Mouse (Mus musculus) large intestine, adult 2 months (tissue): Measurements from ENCODE around the gene Ptges2. TPM values are rescaled to one million over a fixed set of nuclear protein-coding genes. Genes with fewer than 3 reads are reported as not detected.
"Not testable (repeated sequence)": the region's sequence is repeated elsewhere in the genome, so short reads cannot be mapped to it uniquely, and the experiment has no call there.

Experiments
- DNase-seq: peaks from one replicate; pipeline ENCODE4 v3.0.0-alpha.2; 2012; ENCODE audit warnings: low read depth, low spot score
- WGBS: fragments of 180-500 bp; shearing (Covaris S2); methylation state at CpG from one replicate; pipeline ENCODE4 v1.1.7; 2018; 5-methylcytosine and 5-hydroxymethylcytosine counted together
- polyA plus RNA-seq: library from polyadenylated mRNA; depleted of rRNA; stranded (reverse); fragments of >200 nt; gene quantifications from 2 replicates; pipeline ENCODE4 v1.2.3, GENCODE M21; 2012; rRNA removed

Gene Ptges2
- 50.3 and 63.9 TPM in 2 replicates for polyA plus RNA-seq

DNA sequence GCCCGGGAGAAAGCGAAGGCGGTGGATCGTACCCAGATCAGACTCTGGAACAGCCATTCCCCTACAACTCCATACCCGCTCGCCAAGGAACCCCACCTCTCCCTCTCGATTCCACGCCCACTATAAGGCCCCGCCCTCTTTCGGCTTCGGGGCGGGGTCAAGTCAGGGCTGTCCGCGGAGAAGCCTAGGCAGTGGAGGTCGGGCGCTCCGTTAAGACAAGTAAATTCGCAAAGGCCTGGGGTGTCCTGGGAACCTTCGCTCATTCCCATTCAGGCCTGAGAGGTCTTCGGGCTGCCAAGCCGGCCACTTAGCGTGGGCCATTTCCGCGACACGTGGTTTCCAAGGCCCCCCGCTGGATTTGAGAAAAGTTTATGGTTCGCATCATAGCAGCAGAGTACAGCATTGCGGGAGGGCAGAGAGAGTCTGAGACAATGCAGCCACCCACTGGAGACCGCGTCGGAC lies at the start of gene Ptges2:
Gene Ptges2, plus strand, starts transcription at position 413 of the 462 bp plus-strand sequence.
- under 1% methylated on average over 31 of the region's 31 CpGs for WGBS
- DNase-seq: peak; percentile 85

DNA sequence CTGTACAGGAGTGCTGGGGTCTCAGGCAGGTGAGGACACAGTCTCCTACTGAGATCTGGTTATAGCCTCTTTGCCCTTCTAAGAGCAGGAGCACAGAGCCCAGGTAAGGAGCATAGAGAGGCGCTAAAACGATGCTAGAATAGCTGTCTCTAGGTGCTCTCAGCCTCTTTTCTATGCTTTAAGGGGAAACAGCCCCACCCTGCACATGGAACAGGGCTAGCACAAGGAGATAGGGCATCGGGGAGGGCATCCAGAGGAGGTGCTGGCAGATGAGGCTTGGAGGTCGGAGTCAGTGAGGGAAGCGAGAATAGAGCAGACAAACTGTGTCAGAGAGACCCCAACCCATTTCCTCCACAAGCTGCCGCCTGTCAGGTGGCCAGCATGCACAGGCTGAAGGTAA lies 48.7 kb upstream of the Ptges2 start:
- WGBS: 88% methylated on average over 6 of the region's 6 CpGs
- DNase-seq: no peak

DNA sequence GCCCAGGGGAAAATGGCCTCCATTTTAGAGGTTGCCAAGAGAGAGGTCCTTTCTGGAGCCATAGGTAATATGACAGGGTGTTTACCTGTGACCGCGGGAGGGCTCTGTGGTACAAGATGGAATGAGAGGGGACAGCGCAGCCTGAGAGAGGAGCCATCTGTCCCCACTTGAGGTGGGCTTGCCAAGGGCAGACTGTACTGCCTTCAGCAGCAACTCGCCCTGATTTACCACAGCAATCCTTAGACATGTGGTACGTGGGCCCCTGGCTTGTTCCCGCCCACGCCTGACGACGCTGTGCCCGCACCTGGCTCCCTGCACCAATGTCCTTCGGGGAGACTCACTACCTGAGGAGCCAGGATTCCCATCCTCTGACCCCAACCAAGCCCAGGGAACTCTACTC lies 47.4 kb upstream of the Ptges2 start:
- 76% methylated on average over 11 of the region's 11 CpGs for WGBS
- no peak for DNase-seq

DNA sequence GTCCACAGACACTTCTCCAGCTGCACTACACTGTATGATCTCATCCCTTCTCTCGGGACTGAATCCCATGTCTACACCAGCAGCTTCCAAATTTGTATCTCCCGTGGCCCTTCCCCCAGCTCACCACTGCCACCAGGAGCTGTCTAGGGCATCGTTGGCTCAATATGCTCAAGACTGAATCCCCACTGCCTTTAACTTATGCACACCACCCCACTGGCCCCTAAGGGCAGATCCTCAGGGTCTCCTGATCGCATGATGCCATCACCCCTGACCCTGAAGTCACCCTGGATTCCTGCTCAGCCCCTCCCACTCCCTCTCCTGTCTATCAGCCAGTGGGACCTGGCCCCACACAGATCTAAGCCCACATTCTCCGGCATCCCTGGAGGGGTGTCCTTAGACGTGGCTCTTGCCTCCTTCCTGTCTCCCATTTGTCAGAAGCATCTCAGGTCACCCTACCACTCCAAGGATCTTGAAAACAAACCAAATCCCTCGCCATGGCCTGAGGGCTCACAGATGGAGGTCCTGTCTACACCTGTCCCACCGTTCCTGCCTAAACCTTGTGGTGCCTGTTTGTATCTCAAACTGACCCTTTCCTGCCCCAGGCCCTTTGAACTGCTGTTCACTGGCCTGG lies 46.0 kb upstream of the Ptges2 start:
- WGBS: 67% methylated on average over 8 of the region's 8 CpGs

DNA sequence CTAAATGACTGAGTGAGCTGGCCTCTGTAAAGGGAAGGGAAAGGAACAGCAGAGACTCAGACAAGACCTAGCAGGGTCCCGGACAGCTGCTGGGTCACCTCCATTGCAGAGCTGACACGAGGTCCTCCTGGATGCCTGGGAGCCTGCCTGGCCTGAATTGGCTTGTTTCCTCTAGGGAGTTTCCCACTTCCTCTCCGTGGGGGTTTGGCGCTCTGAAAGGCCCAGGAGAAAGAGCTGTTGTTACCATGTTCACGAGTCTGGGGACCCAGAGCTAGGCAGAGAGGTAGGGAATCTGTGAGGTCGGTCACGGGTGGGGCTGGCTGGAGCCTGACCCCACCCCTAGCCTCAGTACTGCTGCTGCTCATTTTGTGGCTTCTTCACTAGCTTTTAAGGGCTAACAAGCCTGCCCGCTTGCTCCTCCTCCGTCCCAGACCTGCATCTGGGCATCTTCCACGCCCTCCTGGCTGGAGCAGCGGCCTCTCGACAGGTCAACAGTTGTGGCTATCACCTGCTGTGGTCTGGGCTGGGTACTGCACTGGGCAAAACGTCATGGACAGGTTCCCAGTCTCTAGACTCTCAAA lies 45.1 kb upstream of the Ptges2 start:
- whole genome bisulfite sequencing: 36% methylated on average over 13 of the region's 13 CpGs

More for the DNA sequence above, 46.0 kb upstream of the Ptges2 start:
- DNase-seq: no peak

DNA sequence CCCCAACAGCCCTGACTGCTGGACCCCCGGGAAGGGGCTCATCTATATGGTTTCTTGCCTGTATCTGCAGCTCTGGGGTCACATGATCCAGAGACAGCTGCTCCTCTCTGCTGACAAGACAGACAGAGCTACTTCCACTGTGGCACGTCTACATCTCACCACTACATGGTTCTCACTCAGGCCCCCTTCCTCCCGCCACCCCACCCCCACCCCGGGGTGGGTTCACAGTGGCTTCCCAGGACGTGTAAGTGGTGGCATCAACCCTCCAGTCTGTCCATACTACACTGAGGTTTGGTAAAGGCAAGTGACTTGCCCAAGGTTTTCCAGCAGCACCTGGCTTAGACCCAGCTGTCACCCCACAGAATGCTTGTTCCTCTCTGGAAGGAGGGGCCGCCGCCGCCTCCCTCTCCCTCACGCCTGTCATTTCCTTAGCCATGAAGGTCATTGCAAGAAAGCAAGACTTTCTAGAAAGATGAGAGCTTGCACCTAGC lies 44.2 kb upstream of the Ptges2 start:
- 47% methylated on average over 9 of the region's 9 CpGs for WGBS
- DNase-seq: no peak

More for the DNA sequence above, 45.1 kb upstream of the Ptges2 start:
- DNase-seq: no peak

DNA sequence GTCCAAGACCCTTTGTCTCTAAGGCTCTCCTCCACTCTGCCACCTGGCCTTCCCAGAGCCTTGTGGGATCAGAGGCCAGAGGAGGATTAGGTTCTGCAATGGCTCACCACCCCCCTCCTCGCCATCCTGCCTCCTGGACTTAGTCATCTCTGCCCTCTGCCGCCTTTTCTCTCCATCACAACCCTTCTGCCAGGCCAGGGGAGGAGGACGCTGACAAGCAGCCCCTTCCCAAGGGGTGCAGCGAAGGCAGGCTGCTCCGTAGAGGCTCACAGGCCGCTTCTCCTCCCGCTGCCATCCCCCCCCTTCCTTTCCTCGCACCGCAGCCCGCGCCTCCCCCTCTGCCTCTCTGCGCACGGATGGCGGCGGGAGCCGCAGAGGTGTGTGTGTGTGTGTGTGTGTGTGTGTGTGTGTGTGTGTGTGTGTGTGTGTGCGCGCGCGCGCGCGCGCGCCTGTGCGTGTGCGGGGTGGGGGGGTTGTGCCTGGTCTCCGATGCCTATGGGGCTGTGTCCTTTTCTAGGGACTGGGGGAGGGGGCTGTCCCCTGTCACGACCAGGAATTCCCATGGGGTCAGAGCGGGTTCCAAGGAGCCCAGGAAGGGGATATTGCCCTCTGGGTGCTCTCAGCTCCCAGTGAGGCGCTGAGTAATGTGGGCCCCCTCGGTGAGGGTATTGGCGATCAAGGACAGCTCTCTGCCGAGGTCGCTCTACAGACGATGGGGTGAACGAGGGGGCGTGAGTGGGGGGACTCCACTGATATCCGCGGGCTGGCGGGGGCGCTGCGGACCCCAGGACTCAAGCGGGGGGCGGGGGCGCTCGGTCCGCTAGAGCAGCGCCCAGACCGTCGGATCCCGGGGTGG lies 43.3 kb upstream of the Ptges2 start, which contains the start of gene Ciz1:
Gene Ciz1, plus strand, starts transcription at position 177 of the 856 bp plus-strand sequence.
- WGBS: 1% methylated on average over 52 of the region's 52 CpGs
- no peak for DNase-seq

DNA sequence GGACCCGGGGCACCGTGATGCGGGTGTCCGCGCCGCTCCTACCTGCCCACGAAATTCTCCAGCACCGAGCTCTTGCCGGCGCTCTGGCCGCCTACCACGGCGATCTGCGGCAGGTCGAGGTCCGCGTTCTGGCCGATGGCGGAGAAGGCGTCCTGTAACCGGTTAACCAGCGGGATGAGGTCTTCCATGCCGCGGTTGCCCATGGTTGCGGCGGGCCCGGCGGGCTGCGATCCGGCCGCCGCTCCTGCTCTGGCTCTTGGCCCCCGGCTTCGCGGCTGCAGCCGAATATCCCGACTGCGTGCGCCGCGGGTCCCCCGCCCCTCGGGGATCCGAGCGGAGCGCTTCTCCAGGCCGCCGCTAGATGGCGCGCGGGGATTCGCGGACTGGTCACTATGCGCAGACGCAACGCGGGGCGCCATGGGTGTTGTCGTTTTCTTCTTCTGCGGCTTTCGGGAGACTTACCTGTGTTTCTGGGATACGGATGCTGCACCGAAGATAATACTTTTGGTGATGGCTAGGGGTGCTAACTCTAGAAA lies 42.6 kb upstream of the Ptges2 start, which contains the start of gene Dnm1:
Gene Dnm1, minus strand, starts transcription at position 332 of the 536 bp plus-strand sequence.
- under 1% methylated on average over 63 of the region's 63 CpGs for WGBS

DNA sequence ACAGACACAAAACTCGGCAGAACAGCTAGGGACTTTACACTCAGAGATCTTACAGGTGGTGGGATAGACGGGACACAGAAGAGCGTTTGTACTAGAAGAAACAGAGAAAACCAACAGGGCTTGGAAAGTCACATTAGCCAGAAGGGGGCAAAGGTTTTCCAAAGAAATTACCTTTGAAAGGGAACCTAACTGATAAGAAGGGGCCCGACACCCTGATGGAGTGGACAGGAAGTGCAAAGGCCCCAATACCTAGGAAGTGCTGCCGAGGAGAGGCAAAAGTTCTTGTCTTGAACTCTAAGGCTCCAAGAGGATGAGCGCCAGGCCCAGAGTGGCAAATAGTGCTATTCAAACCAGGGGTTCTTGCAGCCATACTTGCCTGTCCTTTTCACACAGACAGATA lies 41.9 kb upstream of the Ptges2 start:
- WGBS: 37% methylated on average over 6 of the region's 6 CpGs
- DNase-seq: no peak

More for the DNA sequence above, 42.6 kb upstream of the Ptges2 start, which contains the start of gene Dnm1:
- no peak for DNase-seq

DNA sequence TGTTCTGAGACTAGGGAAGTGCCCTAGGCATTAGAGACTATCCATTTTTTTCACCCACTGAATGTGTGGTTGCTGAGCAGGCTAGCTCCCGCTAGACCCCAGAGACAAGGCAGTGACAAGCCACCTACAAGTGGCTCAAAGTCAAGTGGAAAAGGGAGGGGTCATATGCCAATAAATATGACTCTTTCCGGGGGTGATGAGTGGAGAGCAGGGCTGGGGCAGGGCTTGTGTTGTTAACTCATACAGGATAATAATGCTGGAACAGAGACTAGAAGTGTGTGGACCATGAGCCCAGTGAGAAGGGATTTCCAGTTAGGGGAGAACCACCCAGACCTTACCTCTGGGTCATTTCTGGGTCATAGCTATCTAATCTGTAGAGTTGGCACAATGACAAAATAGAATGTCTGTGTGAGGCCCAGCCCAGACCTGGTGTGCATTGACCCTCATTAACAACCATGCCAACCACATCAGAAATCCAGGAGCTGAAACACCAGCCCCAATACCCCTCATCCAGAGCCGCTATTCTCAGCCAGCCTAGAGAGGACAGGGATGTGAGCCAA lies 41.3 kb upstream of the Ptges2 start:
- DNase-seq: no peak
- WGBS: 52% methylated on average over 3 of the region's 3 CpGs

DNA sequence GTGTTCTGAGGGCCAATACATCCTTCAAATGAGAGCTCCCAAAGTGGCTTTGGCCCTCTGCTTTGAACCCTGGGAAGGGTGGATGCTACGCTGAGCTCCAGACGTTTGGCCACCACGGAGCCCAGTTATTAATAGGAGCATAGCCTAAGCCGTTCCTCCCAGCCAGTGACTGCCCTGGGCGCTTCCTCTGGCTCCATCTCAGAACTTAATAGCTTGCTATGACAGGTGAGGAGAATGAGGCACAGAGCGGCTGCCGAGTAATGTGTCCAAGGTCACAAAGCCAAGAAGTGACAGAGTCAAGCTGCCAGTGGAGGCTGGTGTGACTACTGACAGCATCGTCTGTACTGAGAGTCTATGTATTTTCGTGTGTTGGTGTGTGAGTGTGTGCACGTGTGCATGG lies 39.5 kb upstream of the Ptges2 start:
- 77% methylated on average over 10 of the region's 10 CpGs for WGBS

DNA sequence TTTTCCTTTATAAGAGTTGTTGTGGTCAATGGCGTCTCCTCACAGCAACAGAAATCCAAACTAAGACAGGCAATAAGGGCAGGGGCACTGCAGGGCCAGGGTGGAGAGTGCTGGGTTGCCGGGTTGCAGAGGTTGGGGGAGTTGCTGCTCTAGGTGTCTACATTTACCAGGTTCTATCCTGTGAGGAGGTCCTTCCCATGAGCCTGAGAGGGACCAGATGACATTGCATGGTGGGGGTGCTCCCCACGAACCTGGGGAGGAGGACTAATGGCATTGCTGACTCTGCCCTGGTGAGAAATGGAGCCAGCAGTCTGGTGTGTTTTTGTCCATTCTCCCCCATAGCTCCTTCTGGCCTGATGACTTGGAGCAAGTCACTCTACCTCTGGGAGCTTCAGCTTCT lies 38.0 kb upstream of the Ptges2 start:
- DNase-seq: no peak
- WGBS: 66% methylated on average over 3 of the region's 3 CpGs

More for the DNA sequence above, 39.5 kb upstream of the Ptges2 start:
- DNase-seq: no peak

DNA sequence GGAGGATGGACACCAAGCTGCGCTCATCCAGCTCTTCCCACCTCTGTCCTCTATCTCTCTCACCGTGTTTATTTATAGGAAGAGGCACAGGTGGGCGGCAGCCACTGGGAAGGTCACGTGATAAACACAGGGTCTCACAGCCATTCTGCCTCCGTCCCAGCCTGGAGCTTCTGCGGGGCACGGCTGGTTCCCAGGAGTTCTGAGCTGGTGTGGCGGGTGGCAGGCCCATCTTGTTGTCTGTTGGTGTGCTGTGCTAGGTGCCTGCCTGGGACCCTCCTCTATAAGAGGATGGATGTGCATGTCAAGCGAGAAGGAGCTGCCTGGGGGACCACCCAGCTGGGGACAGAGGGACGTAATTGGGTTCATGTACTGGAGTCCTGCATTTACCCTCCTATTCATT lies 37.3 kb upstream of the Ptges2 start:
- no peak for DNase-seq
- WGBS: 81% methylated on average over 10 of the region's 10 CpGs

DNA sequence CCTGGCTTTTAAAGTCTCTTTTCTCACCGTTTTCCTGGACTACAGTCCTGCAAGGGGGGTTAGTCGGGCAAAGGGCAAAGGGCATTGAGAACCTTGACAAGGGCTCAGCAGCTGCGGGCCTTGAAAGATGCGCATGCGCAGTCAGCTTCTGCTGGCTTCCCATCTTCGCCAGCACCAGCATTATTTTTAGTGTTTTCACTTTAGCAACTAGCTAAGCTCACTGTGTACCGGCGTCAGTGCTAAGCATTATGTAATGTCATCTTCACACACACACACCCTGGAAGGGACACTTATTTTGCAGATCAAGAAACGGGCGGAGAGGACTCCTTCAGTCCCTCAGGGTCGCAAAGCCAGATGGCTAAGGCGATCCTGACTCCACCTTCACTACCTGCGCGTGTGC lies 35.0 kb upstream of the Ptges2 start:
- DNase-seq: peak; percentile 70
- 5% methylated on average over 14 of the region's 14 CpGs for WGBS

DNA sequence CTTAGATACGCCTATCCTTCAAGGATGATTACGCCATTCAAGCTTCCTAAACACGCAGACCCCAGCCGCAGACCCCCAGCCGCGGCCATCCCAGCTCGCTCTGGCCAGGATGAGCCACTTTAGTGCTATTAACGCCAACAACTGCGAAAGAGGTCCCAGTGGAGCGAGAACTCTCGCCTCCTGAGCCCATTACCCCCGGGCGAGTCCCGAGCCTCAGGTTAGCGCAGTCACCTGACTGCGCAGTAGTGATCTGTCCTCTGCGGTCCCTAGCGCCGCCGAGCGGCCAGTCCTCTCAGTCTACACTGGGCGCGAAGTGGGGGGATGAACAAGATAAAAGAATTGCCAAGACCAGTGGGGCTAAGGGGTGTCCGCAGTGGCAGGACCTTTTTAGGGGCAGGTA lies 34.3 kb upstream of the Ptges2 start:
- DNase-seq: no peak
- WGBS: 3% methylated on average over 24 of the region's 24 CpGs

DNA sequence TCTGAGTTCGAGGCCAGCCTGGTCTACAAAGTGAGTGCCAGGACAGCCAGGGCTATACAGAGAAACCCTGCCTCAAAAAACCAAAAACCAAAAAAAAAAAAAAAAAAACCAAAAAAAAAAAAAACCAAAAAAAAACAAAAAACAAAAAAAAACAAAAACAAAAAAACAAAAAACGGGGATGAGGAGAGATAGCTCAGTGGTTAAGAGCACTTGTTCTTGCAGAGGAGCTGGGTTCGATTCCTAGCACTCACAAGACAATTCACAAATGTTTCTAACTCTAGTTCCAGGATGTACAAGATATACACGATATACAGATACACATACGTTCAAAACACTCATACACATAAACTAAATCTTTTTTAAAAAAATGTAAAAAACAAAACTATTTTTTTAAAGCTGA lies 33.4 kb upstream of the Ptges2 start:
- not testable (repeated sequence) for DNase-seq
- 22% methylated on average over 5 of the region's 5 CpGs for WGBS

DNA sequence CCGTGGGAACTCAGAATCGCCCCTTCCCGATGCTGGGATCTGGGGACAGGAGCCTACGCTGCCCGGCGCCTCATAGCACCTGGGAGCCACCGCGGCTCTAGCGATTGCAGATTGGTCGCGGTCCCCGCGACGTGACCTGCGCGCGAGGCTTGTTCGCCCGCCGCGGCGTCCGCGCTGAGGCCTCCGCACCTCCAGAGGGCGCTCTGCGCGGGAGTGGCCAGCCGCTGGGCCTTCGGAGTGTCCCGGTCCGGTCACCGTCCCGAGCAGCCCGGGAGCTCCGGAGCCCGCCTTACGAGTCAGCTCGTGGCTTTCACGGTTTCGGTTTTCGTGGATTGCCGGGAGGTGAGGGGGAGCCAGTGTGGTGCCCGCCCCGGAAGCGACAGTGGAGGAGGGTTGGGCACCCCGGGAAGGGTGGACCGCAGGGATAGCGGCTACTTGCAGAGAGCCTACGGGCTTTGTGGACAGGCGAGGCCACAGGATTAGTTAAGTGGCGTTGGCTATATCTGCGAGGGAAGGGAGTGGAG lies 32.8 kb upstream of the Ptges2 start:
- peak; percentile 70 for DNase-seq
- WGBS: under 1% methylated on average over 53 of the region's 53 CpGs

DNA sequence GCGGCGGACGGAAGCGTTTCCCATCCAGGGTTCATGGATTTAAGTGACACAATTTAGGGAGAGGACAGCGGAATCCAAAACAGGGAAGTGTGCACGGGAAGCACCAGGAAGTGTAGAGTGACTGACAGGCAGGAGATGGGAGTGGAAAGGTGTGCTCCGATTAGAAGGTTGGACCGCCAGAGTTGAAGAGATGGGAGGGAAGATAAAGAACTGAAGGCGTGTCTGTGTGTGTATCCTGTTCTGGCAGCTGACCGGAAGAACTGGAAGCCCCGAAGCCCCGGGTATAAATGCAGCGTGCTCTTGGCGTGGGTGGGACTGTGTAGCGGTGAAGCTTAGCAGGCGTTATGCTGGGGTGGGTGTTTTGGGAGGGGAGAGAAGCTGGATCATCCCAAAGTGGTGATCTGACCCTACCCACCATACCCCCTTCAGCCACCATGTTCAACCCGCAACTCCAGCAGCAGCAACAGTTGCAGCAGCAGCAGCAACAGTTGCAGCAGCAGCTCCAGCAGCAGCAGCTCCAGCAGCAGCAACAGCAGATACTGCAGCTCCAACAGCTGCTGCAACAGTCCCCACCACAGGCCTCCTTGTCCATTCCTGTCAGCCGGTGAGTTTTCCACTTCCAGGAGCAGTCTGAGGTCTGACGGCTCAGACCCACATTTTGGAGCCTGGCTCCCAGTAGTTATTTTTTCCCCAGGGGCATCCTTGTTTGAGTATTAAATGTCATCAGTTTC lies 32.2 kb upstream of the Ptges2 start:
- no peak for DNase-seq

DNA sequence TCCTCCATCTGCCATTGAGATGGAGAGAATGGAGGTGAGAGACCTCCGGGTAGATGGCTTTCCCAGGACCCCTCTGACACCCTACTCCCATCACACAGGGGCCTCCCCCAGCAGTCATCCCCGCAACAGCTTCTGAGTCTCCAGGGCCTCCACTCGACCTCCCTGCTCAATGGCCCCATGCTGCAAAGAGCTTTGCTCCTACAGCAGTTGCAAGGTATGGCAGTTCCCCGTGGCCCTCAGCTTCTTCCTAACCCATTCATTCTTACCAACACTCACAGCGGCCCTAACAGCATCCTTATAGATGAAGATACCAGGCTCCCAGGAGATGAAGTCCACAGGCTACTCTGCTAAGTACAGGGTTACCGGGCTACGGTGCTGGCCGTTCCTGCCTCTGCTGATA lies 31.6 kb upstream of the Ptges2 start:
- WGBS: 85% methylated on average over 8 of the region's 8 CpGs
- DNase-seq: no peak

More for the DNA sequence above, 32.2 kb upstream of the Ptges2 start:
- 6% methylated on average over 19 of the region's 19 CpGs for WGBS
